Mouse (Mus musculus): ENCODE measurements around the gene Zfp329. TPM values are rescaled to one million over a fixed set of nuclear protein-coding genes. Genes with fewer than 3 reads are reported as not detected.
A peak's percentile ranks its signal among the peaks of the same experiment; 100 is the strongest.

Gene Zfp329
- 9.8 and 10.1 TPM in 2 replicates for polyA plus RNA-seq (2012; ENCODE audit: insufficient read depth, insufficient read length, missing spikeins)

GRCm38 (mm10) chr7:12818521-12819295, at the start of gene Zfp329:
Zfp329 (minus strand) TSS chr7:12818858.
- H3K27ac ChIP-seq (ENCODE audit: insufficient read depth, low read depth, low read length), result no peak within 1 kb of the TSS; the same call in 1 of the 2 replicates

GRCm38 (mm10) chr7:12835779-12836178, 17.1 kb upstream of the Zfp329 start:
- H3K4me1 ChIP-seq (ENCODE audit: control insufficient read depth, insufficient read depth, low read length), result no peaks in the 10 kb centered on the region
- H3K27ac ChIP-seq (ENCODE audit: insufficient read depth, low read depth, low read length), result no peak overlapping the region
- peak overlapping the region; percentile 78 for H3K4me3 ChIP-seq (ENCODE audit: insufficient read depth, low read length)
- no peak for TF ChIP-seq POLR2A (IDR thresholded peaks at IDR 0.05; ENCODE audit: borderline replicate concordance, low read depth, low read length)
- no peak for TF ChIP-seq CTCF (IDR thresholded peaks at IDR 0.05; ENCODE audit: low read depth, low read length)

More at GRCm38 (mm10) chr7:12818521-12819295, at the start of gene Zfp329:
- Histone ChIP-seq H3K4me3 (ENCODE audit: insufficient read depth, low read length) (peak within 1 kb of the TSS; percentile 96), H3K4me1 (ENCODE audit: control insufficient read depth, insufficient read depth, low read length) (no peaks in the 10 kb centered on the region)
- no peak for TF ChIP-seq CTCF (IDR thresholded peaks at IDR 0.05; ENCODE audit: low read depth, low read length)
- no peak for TF ChIP-seq POLR2A (IDR thresholded peaks at IDR 0.05; ENCODE audit: borderline replicate concordance, low read depth, low read length)

- peak overlapping the region; percentile 78 for H3K27ac ChIP-seq (ENCODE audit: insufficient read depth, low read depth, low read length)
Measured at GRCm38 (mm10) chr7:12835193-12835671, 16.6 kb upstream of the Zfp329 start.

GRCm38 (mm10) chr7:12834162-12835120, 15.8 kb upstream of the Zfp329 start, which contains the start of gene Zfp110:
Zfp110 (plus strand) TSS chr7:12834761.
- peak within 1 kb of the TSS; percentile 78 for H3K4me3 ChIP-seq (ENCODE audit: insufficient read depth, low read length)
- TF ChIP-seq CTCF (IDR thresholded peaks at IDR 0.05; ENCODE audit: low read depth, low read length) (no peak), POLR2A (IDR thresholded peaks at IDR 0.05; ENCODE audit: borderline replicate concordance, low read depth, low read length) (0 out of 2 replicates have a peak, but pooled peaks have one; percentile 59)
- peak within 1 kb of the TSS; percentile 78 for H3K27ac ChIP-seq (ENCODE audit: insufficient read depth, low read depth, low read length)
- H3K4me1 ChIP-seq (ENCODE audit: control insufficient read depth, insufficient read depth, low read length), result no peaks in the 10 kb centered on the region

More at GRCm38 (mm10) chr7:12835193-12835671, 16.6 kb upstream of the Zfp329 start:
- TF ChIP-seq CTCF (IDR thresholded peaks at IDR 0.05; ENCODE audit: low read depth, low read length), result 0 out of 2 replicates have a peak, but pooled peaks have one; percentile 11
- TF ChIP-seq POLR2A (IDR thresholded peaks at IDR 0.05; ENCODE audit: borderline replicate concordance, low read depth, low read length), result no peak
- peak overlapping the region; percentile 78 for H3K4me3 ChIP-seq (ENCODE audit: insufficient read depth, low read length)
- H3K4me1 ChIP-seq (ENCODE audit: control insufficient read depth, insufficient read depth, low read length), result no peaks in the 10 kb centered on the region

GRCm38 (mm10) chr7:12815566-12815965, 3.1 kb downstream of the Zfp329 start:
- no peak overlapping the region for H3K4me3 ChIP-seq (ENCODE audit: insufficient read depth, low read length)
- no peak overlapping the region for H3K27ac ChIP-seq (ENCODE audit: insufficient read depth, low read depth, low read length)
- H3K4me1 ChIP-seq (ENCODE audit: control insufficient read depth, insufficient read depth, low read length), result no peaks in the 10 kb centered on the region
- no peak for TF ChIP-seq CTCF (IDR thresholded peaks at IDR 0.05; ENCODE audit: low read depth, low read length)
- no peak for TF ChIP-seq POLR2A (IDR thresholded peaks at IDR 0.05; ENCODE audit: borderline replicate concordance, low read depth, low read length)

GRCm38 (mm10) chr7:12803727-12804071, 15.0 kb downstream of the Zfp329 start:
- Histone ChIP-seq H3K4me1 (ENCODE audit: control insufficient read depth, insufficient read depth, low read length) (no peaks in the 10 kb centered on the region), H3K27ac (ENCODE audit: insufficient read depth, low read depth, low read length) (no peak overlapping the region), H3K4me3 (ENCODE audit: insufficient read depth, low read length) (peak overlapping the region; percentile 75)
- TF ChIP-seq CTCF (IDR thresholded peaks at IDR 0.05; ENCODE audit: low read depth, low read length), result no peak
- no peak for TF ChIP-seq POLR2A (IDR thresholded peaks at IDR 0.05; ENCODE audit: borderline replicate concordance, low read depth, low read length)

GRCm38 (mm10) chr7:12802866-12803726, 15.6 kb downstream of the Zfp329 start, which contains the start of gene Zscan18:
Zscan18 (minus strand) TSS chr7:12803635.
- no peak for TF ChIP-seq POLR2A (IDR thresholded peaks at IDR 0.05; ENCODE audit: borderline replicate concordance, low read depth, low read length)
- TF ChIP-seq CTCF (IDR thresholded peaks at IDR 0.05; ENCODE audit: low read depth, low read length), result no peak
- Histone ChIP-seq H3K4me3 (ENCODE audit: insufficient read depth, low read length) (peak within 1 kb of the TSS; percentile 75), H3K4me1 (ENCODE audit: control insufficient read depth, insufficient read depth, low read length) (no peaks in the 10 kb centered on the region), H3K27ac (ENCODE audit: insufficient read depth, low read depth, low read length) (no peak within 1 kb of the TSS)

GRCm38 (mm10) chr7:12799554-12799953, 19.1 kb downstream of the Zfp329 start:
- TF ChIP-seq CTCF (IDR thresholded peaks at IDR 0.05; ENCODE audit: low read depth, low read length) (no peak), POLR2A (IDR thresholded peaks at IDR 0.05; ENCODE audit: borderline replicate concordance, low read depth, low read length) (no peak)
- Histone ChIP-seq H3K27ac (ENCODE audit: insufficient read depth, low read depth, low read length) (no peak overlapping the region), H3K4me3 (ENCODE audit: insufficient read depth, low read length) (no peak overlapping the region), H3K4me1 (ENCODE audit: control insufficient read depth, insufficient read depth, low read length) (no peaks in the 10 kb centered on the region)
